Mouse (Mus musculus): ENCODE data around the gene Inf2. TPM values are rescaled to one million over a fixed set of nuclear protein-coding genes. Genes with fewer than 3 reads are reported as not detected.
A peak's percentile ranks its signal among the peaks of the same experiment; 100 is the strongest.

Gene Inf2
- polyA plus RNA-seq, 1 experiment from 2014 or later, result 2.7 TPM

DNA sequence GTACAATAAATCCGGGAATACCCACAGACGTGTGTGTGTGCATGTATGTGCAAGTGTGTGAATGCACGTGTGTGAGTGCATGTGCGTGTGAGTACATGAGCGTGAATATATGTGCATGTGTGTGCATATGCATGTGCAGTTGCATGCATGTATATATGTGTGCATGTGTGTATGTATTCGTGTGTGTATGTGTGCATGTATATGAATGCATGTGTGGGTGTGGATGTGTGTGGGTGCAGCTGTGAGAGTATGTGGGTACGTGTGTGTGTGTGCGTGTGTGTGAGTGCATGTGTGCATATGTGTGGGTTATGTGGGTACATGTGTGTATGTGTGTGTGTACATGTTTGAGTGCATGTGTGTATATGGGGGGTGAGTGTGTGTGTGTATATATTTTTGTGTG is 42.5 kb upstream of the Inf2 start:
- Histone ChIP-seq H3K4me1 (ENCODE audit: control insufficient read depth, low read depth, low read length) (no peaks in the 10 kb centered on the region), H3K4me3 (ENCODE audit: low read depth, low read length) (no peak overlapping the region), H3K9ac (ENCODE audit: low read depth, low read length) (no peak overlapping the region), H3K27me3 (ENCODE audit: control insufficient read depth, insufficient read depth, low read depth, low read length) (no peaks in the 10 kb centered on the region), H3K9me3 (replicated peaks; ENCODE audit: control insufficient read depth, low read length) (no peaks in the 10 kb centered on the region), H3K36me3 (ENCODE audit: control insufficient read depth, insufficient read depth) (no peaks in the 10 kb centered on the region), H3K27ac (ENCODE audit: low read length) (no peak overlapping the region), H3K4me2 (ENCODE audit: low read depth, low read length) (no peak overlapping the region)
- ATAC-seq (ENCODE audit: low read depth), result no peak
- WGBS (ENCODE audit: insufficient replicate concordance), result 81% methylated on average over 8 of the region's 8 CpGs

DNA sequence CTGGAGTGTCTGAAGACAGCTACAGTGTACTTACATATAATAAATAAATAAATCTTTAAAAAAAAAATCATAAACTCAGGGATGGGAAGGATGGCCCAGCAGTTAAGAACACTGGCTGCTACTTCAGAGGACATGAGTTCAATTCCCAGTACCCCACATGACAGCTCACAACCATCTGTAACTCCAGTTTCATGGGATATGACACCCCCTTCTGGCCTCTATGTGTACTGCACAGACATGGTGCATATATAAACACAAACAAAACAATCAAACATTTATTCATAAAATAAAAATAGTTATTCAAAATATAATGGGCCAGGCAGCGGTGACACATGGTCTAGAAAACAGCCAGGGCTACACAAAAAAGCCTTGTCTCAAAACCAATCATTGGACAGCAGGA is 39.3 kb upstream of the Inf2 start:
- ATAC-seq (ENCODE audit: low read depth), result no peak
- Histone ChIP-seq H3K9me3 (replicated peaks; ENCODE audit: control insufficient read depth, low read length) (no peaks in the 10 kb centered on the region), H3K4me3 (ENCODE audit: low read depth, low read length) (no peak overlapping the region), H3K9ac (ENCODE audit: low read depth, low read length) (no peak overlapping the region), H3K27ac (ENCODE audit: low read length) (no peak overlapping the region), H3K4me1 (ENCODE audit: control insufficient read depth, low read depth, low read length) (no peaks in the 10 kb centered on the region), H3K27me3 (ENCODE audit: control insufficient read depth, insufficient read depth, low read depth, low read length) (no peaks in the 10 kb centered on the region), H3K4me2 (ENCODE audit: low read depth, low read length) (no peak overlapping the region), H3K36me3 (ENCODE audit: control insufficient read depth, insufficient read depth) (no peaks in the 10 kb centered on the region)
- WGBS (ENCODE audit: insufficient replicate concordance), result 61% methylated on average over 1 of the region's 1 CpGs

DNA sequence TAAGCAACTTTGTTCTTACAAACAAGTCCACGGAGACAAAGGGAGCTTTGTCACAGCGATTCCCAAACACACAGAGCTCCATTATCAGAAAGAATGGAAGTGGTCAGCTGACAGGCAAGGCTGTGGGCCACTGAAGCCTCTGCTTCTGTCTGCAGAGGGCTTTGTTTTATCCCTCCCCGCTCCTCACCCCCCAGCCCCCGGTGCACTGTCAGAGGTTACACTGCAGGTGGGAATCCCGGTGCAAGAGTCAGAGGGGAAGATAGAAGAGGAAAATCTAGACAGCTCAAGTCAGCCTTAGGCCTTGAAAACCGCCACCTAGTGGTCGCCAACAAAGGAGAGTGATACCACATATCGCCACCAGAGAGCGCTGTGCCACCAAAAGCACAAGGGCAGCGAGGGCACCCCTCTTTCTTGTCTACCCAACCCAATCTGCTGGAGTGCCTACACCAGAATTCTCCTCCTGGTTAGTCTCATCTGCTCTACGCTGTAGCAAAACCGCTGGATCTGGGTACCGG is 36.7 kb upstream of the Inf2 start:
- no peak overlapping the region for H3K27ac ChIP-seq (ENCODE audit: low read length)
- no peaks in the 10 kb centered on the region for H3K9me3 ChIP-seq (replicated peaks; ENCODE audit: control insufficient read depth, low read length)
- H3K9ac ChIP-seq (ENCODE audit: low read depth, low read length), result no peak overlapping the region
- 10% methylated on average over 13 of the region's 13 CpGs for WGBS (ENCODE audit: insufficient replicate concordance)
- no peak overlapping the region for H3K4me2 ChIP-seq (ENCODE audit: low read depth, low read length)
- H3K36me3 ChIP-seq (ENCODE audit: control insufficient read depth, insufficient read depth), result no peaks in the 10 kb centered on the region
- no peak overlapping the region for H3K4me3 ChIP-seq (ENCODE audit: low read depth, low read length)
- H3K4me1 ChIP-seq (ENCODE audit: control insufficient read depth, low read depth, low read length), result no peaks in the 10 kb centered on the region
- no peaks in the 10 kb centered on the region for H3K27me3 ChIP-seq (ENCODE audit: control insufficient read depth, insufficient read depth, low read depth, low read length)
- 0 out of 2 replicates have a peak, but pooled peaks have one; percentile 21 for ATAC-seq (ENCODE audit: low read depth)

DNA sequence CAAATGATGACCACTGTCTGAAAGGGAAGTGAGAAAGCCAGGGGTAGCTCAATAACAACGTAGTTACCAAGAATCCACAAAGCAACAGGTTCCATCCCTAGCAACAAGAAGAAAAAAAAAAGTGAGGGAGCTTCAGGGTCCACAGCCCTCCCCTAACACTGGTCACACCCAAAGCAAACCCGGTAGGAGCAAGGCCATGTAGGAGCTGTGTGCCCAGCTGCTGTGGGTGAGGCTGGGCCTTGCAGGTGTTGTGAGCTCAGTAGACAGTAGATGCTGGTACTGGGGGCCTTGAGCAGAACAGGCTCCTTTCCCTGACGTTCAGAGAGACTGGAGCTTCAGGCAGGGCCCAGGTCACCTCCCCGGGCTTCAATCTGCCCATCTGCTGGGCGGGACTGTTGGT is 36.1 kb upstream of the Inf2 start:
- Histone ChIP-seq H3K36me3 (ENCODE audit: control insufficient read depth, insufficient read depth) (no peaks in the 10 kb centered on the region), H3K9me3 (replicated peaks; ENCODE audit: control insufficient read depth, low read length) (no peaks in the 10 kb centered on the region), H3K4me3 (ENCODE audit: low read depth, low read length) (no peak overlapping the region), H3K27ac (ENCODE audit: low read length) (no peak overlapping the region), H3K27me3 (ENCODE audit: control insufficient read depth, insufficient read depth, low read depth, low read length) (no peaks in the 10 kb centered on the region), H3K4me2 (ENCODE audit: low read depth, low read length) (no peak overlapping the region), H3K4me1 (ENCODE audit: control insufficient read depth, low read depth, low read length) (no peaks in the 10 kb centered on the region), H3K9ac (ENCODE audit: low read depth, low read length) (no peak overlapping the region)
- no peak for ATAC-seq (ENCODE audit: low read depth)
- 48% methylated on average over 5 of the region's 5 CpGs for WGBS (ENCODE audit: insufficient replicate concordance)

DNA sequence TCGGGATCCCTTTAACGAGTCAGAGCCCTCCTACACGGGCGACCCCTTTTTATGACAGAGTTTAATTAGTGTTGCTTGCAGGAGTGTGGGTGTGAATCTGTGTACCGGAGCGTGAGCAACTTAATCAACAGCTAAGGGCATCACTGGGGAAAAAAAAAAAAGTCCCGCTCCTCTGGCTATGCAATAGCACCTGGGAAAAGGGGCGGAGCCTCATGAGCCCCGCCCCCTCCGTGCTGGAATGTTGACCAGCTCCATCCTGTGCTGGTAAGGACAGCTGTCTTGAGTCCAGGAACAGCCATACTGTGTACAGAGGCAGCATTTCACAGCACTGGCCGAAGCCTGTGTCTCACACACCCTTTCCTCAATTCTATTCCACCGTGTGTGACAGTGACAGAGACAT is 33.7 kb upstream of the Inf2 start:
- WGBS (ENCODE audit: insufficient replicate concordance), result 42% methylated on average over 12 of the region's 12 CpGs
- no peaks in the 10 kb centered on the region for H3K27me3 ChIP-seq (ENCODE audit: control insufficient read depth, insufficient read depth, low read depth, low read length)
- peaks cover 4% of the 10 kb centered on the region for H3K4me1 ChIP-seq (ENCODE audit: control insufficient read depth, low read depth, low read length)
- no peak overlapping the region for H3K4me3 ChIP-seq (ENCODE audit: low read depth, low read length)
- no peak overlapping the region for H3K9ac ChIP-seq (ENCODE audit: low read depth, low read length)
- H3K36me3 ChIP-seq (ENCODE audit: control insufficient read depth, insufficient read depth), result no peaks in the 10 kb centered on the region
- no peak overlapping the region for H3K4me2 ChIP-seq (ENCODE audit: low read depth, low read length)
- peak; percentile 24; the same call in 1 of the 2 replicates for ATAC-seq (ENCODE audit: low read depth)
- H3K27ac ChIP-seq (ENCODE audit: low read length), result no peak overlapping the region
- H3K9me3 ChIP-seq (replicated peaks; ENCODE audit: control insufficient read depth, low read length), result no peaks in the 10 kb centered on the region

DNA sequence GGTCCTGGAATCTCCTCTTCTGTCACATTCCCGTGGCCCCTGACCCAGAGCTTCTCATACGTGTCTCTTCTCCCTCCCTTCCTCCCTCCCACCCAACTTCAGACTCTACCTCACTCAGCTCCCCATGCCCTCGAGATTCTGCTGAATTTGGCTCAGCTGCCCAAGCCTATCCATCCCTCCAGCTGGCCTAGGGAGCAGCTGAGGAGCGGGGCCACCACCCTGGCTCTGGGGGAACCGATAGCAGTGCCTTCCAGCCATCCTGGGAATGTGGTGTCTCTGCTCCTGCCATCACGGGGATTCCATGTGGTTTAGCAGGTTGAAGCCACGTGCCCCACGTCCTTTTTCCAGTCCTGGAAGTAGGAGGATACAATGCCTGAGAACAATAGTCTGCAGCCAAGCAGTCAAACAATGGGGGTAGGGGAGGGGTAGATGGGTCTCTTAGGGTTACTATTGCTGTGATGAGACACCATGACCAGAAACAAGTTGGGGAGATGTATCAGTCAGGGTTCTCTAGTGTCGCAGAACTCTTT is 32.0 kb upstream of the Inf2 start:
- Histone ChIP-seq H3K4me3 (ENCODE audit: low read depth, low read length) (no peak overlapping the region), H3K27ac (ENCODE audit: low read length) (no peak overlapping the region)
- WGBS (ENCODE audit: insufficient replicate concordance), result 51% methylated on average over 9 of the region's 9 CpGs

DNA sequence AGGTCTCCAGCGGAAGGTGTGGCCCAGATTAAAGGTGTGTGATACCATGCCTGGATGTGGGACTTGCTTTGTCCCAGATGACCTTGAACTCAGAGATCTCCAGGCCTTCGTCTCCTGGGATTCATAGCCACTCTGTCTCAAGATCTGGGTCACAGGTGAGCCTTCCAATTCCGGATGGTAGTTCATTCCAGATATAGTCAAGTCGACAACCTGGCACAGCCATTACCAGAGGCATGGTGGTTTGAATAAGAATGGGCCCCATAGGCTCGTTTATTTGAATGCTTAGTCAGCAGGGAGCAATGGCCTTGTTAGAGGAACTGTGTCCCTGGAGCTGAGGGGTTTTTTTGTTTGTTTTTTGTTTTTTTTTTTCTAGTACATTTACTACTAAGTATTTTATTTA is 31.4 kb upstream of the Inf2 start:
- no peak overlapping the region for H3K27ac ChIP-seq (ENCODE audit: low read length)
- no peaks in the 10 kb centered on the region for H3K9me3 ChIP-seq (replicated peaks; ENCODE audit: control insufficient read depth, low read length)
- 67% methylated on average over 5 of the region's 5 CpGs for WGBS (ENCODE audit: insufficient replicate concordance)
- peaks cover 4% of the 10 kb centered on the region for H3K4me1 ChIP-seq (ENCODE audit: control insufficient read depth, low read depth, low read length)
- H3K27me3 ChIP-seq (ENCODE audit: control insufficient read depth, insufficient read depth, low read depth, low read length), result no peaks in the 10 kb centered on the region
- no peak overlapping the region for H3K9ac ChIP-seq (ENCODE audit: low read depth, low read length)
- ATAC-seq (ENCODE audit: low read depth), result no peak
- H3K4me3 ChIP-seq (ENCODE audit: low read depth, low read length), result no peak overlapping the region
- no peaks in the 10 kb centered on the region for H3K36me3 ChIP-seq (ENCODE audit: control insufficient read depth, insufficient read depth)
- H3K4me2 ChIP-seq (ENCODE audit: low read depth, low read length), result no peak overlapping the region

More for the DNA sequence above, 32.0 kb upstream of the Inf2 start:
- no peaks in the 10 kb centered on the region for H3K36me3 ChIP-seq (ENCODE audit: control insufficient read depth, insufficient read depth)
- H3K9ac ChIP-seq (ENCODE audit: low read depth, low read length), result no peak overlapping the region
- no peak overlapping the region for H3K4me2 ChIP-seq (ENCODE audit: low read depth, low read length)
- H3K4me1 ChIP-seq (ENCODE audit: control insufficient read depth, low read depth, low read length), result peaks cover 4% of the 10 kb centered on the region
- H3K27me3 ChIP-seq (ENCODE audit: control insufficient read depth, insufficient read depth, low read depth, low read length), result no peaks in the 10 kb centered on the region
- no peak for ATAC-seq (ENCODE audit: low read depth)
- H3K9me3 ChIP-seq (replicated peaks; ENCODE audit: control insufficient read depth, low read length), result no peaks in the 10 kb centered on the region

DNA sequence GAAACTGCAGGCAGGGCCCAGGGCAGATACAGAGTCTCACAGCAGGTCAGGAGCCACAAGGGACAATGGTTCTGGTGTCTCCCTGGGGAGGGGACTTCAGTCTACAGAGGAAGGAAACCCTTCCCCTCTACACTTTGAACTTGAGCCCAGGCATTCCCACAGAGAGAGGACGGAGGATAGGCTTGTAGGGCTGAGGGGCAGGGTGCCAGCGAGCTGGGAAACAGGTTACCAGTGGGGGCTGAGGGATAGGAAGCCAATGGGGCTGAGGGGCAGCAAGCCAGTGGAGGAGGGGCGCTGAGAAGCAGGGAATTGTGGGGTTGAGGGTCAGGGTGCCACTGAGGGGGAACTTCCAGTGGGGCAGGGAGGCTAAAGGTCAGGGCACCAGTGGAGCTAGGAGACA is 29.4 kb upstream of the Inf2 start:
- H3K4me3 ChIP-seq (ENCODE audit: low read depth, low read length), result no peak overlapping the region
- H3K4me1 ChIP-seq (ENCODE audit: control insufficient read depth, low read depth, low read length), result peaks cover 4% of the 10 kb centered on the region
- H3K36me3 ChIP-seq (ENCODE audit: control insufficient read depth, insufficient read depth), result no peaks in the 10 kb centered on the region
- no peak overlapping the region for H3K9ac ChIP-seq (ENCODE audit: low read depth, low read length)
- H3K9me3 ChIP-seq (replicated peaks; ENCODE audit: control insufficient read depth, low read length), result no peaks in the 10 kb centered on the region
- no peaks in the 10 kb centered on the region for H3K27me3 ChIP-seq (ENCODE audit: control insufficient read depth, insufficient read depth, low read depth, low read length)
- WGBS (ENCODE audit: insufficient replicate concordance), result 39% methylated on average over 3 of the region's 3 CpGs
- no peak overlapping the region for H3K4me2 ChIP-seq (ENCODE audit: low read depth, low read length)
- peak; percentile 20; the same call in 1 of the 2 replicates for ATAC-seq (ENCODE audit: low read depth)
- H3K27ac ChIP-seq (ENCODE audit: low read length), result no peak overlapping the region

DNA sequence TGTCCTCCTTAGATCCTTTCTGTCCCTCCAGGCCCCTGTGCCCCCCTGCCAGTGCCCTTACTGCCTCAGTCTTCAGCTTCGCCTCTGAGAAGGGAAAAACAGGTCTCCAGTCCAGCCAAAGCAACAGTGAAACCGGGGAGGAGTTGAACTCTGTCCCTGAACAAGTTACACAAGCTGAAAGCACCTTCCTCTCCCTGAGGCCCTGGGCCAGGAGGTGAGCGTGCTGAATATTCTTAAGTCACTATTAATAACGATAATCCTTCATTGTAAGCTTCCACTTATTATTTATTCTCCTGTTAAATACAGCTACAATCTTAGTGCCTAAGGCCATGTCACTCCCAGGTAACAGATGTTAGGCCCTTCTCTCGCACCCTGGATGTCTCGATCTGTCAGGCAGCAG is 28.9 kb upstream of the Inf2 start:
- Histone ChIP-seq H3K4me2 (ENCODE audit: low read depth, low read length) (no peak overlapping the region), H3K4me3 (ENCODE audit: low read depth, low read length) (no peak overlapping the region), H3K9me3 (replicated peaks; ENCODE audit: control insufficient read depth, low read length) (no peaks in the 10 kb centered on the region), H3K27me3 (ENCODE audit: control insufficient read depth, insufficient read depth, low read depth, low read length) (no peaks in the 10 kb centered on the region), H3K9ac (ENCODE audit: low read depth, low read length) (no peak overlapping the region), H3K4me1 (ENCODE audit: control insufficient read depth, low read depth, low read length) (peaks cover 4% of the 10 kb centered on the region), H3K36me3 (ENCODE audit: control insufficient read depth, insufficient read depth) (no peaks in the 10 kb centered on the region), H3K27ac (ENCODE audit: low read length) (no peak overlapping the region)
- ATAC-seq (ENCODE audit: low read depth), result peak; percentile 53; the same call in 1 of the 2 replicates
- 44% methylated on average over 6 of the region's 6 CpGs for WGBS (ENCODE audit: insufficient replicate concordance)
